Mouse (Mus musculus) urinary bladder, postnatal 0 days (tissue): ENCODE results near the gene Trim10. TPM values are rescaled to one million over a fixed set of nuclear protein-coding genes. Genes with fewer than 3 reads are reported as not detected.

Experiments used
- polyA plus RNA-seq: library from polyadenylated mRNA; unstranded; fragments of >200 nt; fragmentation: Nextera tagmentation; extraction: Ambion mirVana; gene quantifications from 2 replicates; pipeline ENCODE4 v1.2.1, GENCODE M21; 2015

The Trim10 gene
- polyA plus RNA-seq, result 0.52 and 1.4 TPM in 2 replicates

DNA sequence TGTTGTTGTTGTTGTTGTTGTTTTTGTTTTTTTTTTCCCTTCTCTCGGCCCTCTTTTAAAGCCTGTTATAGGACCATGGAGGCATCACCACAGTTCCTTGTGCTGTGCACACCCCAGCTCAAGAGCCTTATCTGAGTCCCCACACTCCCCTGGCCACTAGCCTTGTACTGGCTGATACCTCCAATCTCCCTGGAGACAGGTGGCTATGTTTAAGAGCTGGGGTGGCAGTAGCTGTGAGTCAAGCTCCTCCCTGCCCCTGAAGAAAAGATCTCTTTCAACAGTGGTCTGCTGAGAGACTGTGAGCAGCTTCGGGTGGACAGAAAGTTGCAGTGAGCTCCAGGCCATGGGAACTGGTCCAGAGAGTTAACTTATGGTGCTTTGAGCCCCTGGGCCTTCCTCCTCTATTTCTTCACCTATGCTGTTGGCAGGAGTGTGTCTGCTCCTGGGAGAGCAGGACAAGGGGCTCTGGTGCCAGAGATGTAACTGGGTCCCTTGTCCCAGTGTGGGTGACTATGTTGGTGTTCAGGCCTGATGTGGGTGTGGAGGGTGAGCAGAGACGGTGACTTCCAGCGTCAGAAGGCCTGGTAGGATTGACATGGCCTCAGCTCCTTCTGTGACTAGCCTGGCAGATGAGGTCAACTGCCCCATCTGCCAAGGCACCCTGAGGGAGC is at the start of gene Trim10:
Gene Trim10, plus strand, starts transcription at position 291 of the 671 bp plus-strand sequence.

DNA sequence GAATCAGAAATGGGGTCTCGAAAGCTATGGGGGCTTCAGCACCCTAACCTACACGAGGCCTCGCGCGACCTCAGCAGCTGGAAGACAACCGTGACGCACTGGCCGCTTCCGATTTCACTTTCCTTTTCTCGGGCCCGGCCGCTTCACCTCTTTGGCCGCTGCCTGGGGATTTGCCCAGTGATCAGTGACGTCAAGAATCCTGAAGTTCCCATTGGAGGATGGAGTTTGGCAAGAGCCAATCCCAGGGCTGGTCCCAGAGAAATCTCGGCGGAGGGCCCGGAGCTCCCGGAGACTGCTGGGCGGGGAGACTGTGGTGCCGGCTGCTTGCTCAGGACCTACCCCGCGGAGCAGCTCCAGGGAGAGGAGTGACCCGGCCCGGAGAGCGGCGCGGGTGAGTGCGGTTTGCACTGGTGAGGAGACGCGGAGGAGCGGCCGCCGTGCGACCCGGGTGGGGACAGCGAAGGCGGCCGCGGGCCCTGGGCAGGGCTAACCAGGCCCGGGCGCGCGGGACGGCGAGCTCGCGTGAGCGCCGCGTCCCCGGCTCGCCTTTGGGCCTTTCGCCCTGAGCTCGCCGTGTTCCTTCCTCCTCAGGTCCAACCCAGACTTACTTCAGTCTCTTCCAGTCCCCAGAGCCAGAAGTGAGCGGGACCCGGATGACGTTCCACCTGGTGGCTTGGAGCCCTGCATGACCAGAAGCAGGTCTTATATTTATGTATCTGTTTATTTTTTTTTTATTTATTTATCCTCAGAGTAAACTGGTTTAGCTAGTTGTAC is 32.3 kb upstream of the Trim10 start, which contains the start of gene Trim26:
Gene Trim26, plus strand, starts transcription at position 261 of the 774 bp plus-strand sequence.

DNA sequence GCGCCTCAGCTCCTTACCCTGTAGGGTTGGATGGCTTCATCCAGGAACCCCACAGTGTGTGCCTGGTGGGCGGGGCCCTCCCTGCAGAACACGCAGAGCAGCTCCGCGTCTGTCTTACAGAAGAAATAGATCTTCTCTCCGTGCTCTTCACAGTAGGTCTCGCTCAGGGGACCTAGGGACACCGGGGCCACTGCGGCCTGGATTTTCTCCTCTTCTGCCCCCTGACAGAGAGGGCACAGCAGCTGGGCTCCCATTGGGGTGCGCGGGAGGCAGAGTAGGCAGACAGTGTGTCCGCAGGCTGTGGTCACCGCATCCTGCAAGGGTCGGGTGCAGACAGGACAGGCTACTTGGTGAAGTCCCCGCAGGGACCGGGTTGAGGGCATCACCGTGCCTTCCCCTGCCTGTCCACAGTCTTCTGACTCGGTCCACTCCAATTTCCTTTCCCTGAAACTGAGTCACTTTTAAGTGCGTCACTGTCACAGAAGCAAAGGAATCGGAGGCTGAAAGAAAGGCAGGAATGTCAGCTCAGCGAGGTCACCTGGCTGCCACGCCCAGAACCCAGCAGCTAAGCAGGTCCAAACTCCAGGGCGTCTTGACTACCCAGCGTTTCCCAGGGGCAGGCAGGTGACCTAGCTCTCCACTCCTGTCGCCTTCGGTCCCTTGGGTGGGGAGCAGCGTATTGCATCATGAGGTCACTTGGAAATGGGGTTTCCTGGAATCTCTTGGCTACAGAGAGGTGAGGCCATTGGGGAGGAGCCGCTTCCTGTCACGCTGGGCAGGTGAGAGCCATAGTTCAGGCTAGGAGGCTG is 2.5 kb upstream of the Trim10 start, which contains the start of gene Trim15:
Gene Trim15, minus strand, starts transcription at position 492 of the 809 bp plus-strand sequence.

DNA sequence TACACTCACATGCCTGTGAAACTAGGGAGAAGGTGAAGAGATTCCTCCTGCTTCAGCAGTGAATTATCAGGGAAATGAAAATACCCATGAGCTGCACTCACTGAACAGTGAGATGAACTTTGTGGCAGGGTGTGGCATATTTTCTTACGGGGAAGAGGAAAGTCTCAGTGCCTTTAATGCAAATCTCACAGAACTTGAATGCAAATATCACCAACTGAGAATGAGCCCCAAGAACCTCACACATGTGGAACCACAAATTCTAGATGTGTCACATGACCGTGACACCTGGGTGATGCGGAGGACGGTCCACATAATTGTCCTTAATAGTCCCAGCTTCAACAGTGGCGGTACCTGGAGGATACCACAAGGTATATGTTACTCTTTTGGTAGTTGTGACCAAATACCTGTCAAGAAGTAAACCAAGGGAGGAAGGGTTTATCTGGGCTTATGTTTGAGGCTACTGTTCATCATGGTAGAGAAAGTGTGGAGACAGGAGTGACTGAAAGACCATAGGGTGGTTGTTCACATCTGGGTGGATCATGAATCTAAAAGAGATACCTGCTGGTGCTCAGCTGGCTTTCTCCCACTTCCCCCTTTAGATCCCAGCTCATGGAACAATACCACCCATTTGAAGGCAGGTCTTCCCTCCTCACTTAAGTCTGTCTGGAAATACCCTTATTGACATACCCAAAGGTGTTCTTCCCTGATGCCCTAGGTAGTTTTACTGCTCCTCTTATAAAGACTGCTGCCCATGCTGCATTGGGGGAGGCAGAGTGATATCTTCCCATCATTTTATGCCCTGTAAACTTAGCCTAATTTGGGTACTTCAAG is 20.9 kb downstream of the Trim10 start, which contains the start of gene Trim40:
Gene Trim40, minus strand, starts transcription at position 51 of the 831 bp plus-strand sequence.

DNA sequence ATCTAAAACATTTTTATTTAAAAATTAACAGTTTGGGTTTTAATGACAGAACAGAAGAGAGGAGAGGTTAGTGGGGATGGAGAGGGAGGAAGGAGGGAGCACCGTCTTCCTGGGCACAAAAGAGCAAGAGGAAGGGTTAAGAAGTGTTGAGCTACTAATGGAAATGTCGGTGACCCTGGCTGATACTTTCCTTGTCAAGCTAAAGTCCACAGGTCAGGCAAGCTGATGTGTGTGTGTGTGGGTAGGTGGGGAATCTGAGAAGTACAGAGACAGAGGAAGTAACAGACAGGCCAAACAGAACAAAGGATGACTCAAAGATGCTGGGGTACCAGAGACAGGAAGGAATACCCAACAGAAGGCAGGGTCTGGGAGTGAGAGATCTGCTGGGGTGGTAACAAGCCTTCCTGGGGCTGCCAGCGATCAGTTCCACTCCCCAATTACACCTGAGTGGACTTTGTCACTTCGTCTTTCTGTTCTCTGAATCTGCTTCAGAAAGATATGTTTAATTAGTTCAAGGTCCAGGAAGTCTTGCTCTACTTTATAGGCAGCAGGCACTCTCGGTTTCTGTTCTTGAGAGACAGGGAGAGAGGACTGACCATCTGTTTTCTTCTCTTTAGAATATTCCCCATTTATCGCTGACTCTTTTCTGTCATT is 28.3 kb downstream of the Trim10 start, which contains the start of gene Trim31:
Gene Trim31, plus strand, starts transcription at position 567 of the 654 bp plus-strand sequence.

Other genes with a start within 250 kb of the Trim10 start
- not detected in 2 replicates for gene H2-M9, start 226.9 kb upstream of the Trim10 start, polyA plus RNA-seq
- gene H2-M1, start 197.4 kb upstream of the Trim10 start, polyA plus RNA-seq, result not detected in 2 replicates
- gene H2-M10.5, start 96.7 kb upstream of the Trim10 start, polyA plus RNA-seq, result not detected in 2 replicates
- not detected in 2 replicates for gene H2-M10.6, start 57.4 kb upstream of the Trim10 start, polyA plus RNA-seq
- 26.9 and 28.6 TPM in 2 replicates for gene Trim26, start 32.4 kb upstream of the Trim10 start, polyA plus RNA-seq
- 0.06 TPM in 1 of 2 replicates, not detected in the other for gene Trim15, start 2.4 kb upstream of the Trim10 start, polyA plus RNA-seq
- not detected in 2 replicates for gene Trim40, start 20.5 kb downstream of the Trim10 start, polyA plus RNA-seq
- not detected in 2 replicates for gene Trim31, start 28.5 kb downstream of the Trim10 start, polyA plus RNA-seq
- gene Rnf39, start 73.3 kb downstream of the Trim10 start, polyA plus RNA-seq, result 5.2 and 7.4 TPM in 2 replicates
- 103 and 106 TPM in 2 replicates for gene Ppp1r11, start 82.2 kb downstream of the Trim10 start, polyA plus RNA-seq
- 45.3 and 49.1 TPM in 2 replicates for gene Znrd1, start 89.0 kb downstream of the Trim10 start, polyA plus RNA-seq
- gene Znrd1as, start 89.0 kb downstream of the Trim10 start, polyA plus RNA-seq, result 4.8 and 5.9 TPM in 2 replicates
- gene 2410137M14Rik, start 111.7 kb downstream of the Trim10 start, polyA plus RNA-seq, result 0.25 TPM in 1 of 2 replicates, not detected in the other
- 0.34 and 0.47 TPM in 2 replicates for gene H2-M5, start 120.0 kb downstream of the Trim10 start, polyA plus RNA-seq
- 22.6 and 30.9 TPM in 2 replicates for gene Zfp57, start 131.6 kb downstream of the Trim10 start, polyA plus RNA-seq
- not detected in 2 replicates for gene Mog, start 153.8 kb downstream of the Trim10 start, polyA plus RNA-seq
- 9.2 and 9.7 TPM in 2 replicates for gene Gabbr1, start 176.4 kb downstream of the Trim10 start, polyA plus RNA-seq
- gene Olfr90, start 218.9 kb downstream of the Trim10 start, polyA plus RNA-seq, result not detected in 2 replicates
- not detected in 2 replicates for gene Olfr91, start 228.7 kb downstream of the Trim10 start, polyA plus RNA-seq